Mouse (Mus musculus) megakaryocyte, embryonic 14.5 days (primary cell): ENCODE data around the gene Asic1. TPM values are rescaled to one million over a fixed set of nuclear protein-coding genes. Genes with fewer than 3 reads are reported as not detected.

Experiments used
- H3K27me3 ChIP-seq: replicated peaks from 2 replicates; pipeline ENCODE3; 2012; ENCODE audit warnings: inconsistent platforms
- H3K36me3 ChIP-seq: replicated peaks from 2 replicates; pipeline ENCODE3; 2012; ENCODE audit warnings: low read length, inconsistent platforms, mixed read lengths
- H3K4me1 ChIP-seq: 2 replicates; pipeline ENCODE4 v1.6.1; 2012; ENCODE audit warnings: inconsistent platforms
- H3K4me3 ChIP-seq: replicated peaks from 2 replicates; pipeline ENCODE3; 2012; ENCODE audit warnings: moderate library complexity, mild to moderate bottlenecking, inconsistent platforms
- H3K9me3 ChIP-seq: 2 replicates; pipeline ENCODE4 v1.6.1; 2012; ENCODE audit warnings: inconsistent platforms
- FLI1 ChIP-seq: IDR thresholded peaks from 2 replicates; pipeline ENCODE4 v1.6.1; 2012; ENCODE audit warnings: low read length, inconsistent platforms, mixed read lengths
- GATA1 ChIP-seq: IDR thresholded peaks from 3 replicates; pipeline ENCODE4 v1.6.1; 2012; ENCODE audit warnings: mixed read lengths, low read length, inconsistent platforms, borderline replicate concordance
- polyA plus RNA-seq: library from polyadenylated mRNA; stranded (reverse); fragments of >175 nt; gene quantifications from 2 replicates; pipeline ENCODE4 v1.2.3, GENCODE M21; 2012; ENCODE audit warnings: low replicate concordance; ENCODE audit not compliant: insufficient read depth

Asic1 gene
- polyA plus RNA-seq, 1 experiment: not detected

DNA sequence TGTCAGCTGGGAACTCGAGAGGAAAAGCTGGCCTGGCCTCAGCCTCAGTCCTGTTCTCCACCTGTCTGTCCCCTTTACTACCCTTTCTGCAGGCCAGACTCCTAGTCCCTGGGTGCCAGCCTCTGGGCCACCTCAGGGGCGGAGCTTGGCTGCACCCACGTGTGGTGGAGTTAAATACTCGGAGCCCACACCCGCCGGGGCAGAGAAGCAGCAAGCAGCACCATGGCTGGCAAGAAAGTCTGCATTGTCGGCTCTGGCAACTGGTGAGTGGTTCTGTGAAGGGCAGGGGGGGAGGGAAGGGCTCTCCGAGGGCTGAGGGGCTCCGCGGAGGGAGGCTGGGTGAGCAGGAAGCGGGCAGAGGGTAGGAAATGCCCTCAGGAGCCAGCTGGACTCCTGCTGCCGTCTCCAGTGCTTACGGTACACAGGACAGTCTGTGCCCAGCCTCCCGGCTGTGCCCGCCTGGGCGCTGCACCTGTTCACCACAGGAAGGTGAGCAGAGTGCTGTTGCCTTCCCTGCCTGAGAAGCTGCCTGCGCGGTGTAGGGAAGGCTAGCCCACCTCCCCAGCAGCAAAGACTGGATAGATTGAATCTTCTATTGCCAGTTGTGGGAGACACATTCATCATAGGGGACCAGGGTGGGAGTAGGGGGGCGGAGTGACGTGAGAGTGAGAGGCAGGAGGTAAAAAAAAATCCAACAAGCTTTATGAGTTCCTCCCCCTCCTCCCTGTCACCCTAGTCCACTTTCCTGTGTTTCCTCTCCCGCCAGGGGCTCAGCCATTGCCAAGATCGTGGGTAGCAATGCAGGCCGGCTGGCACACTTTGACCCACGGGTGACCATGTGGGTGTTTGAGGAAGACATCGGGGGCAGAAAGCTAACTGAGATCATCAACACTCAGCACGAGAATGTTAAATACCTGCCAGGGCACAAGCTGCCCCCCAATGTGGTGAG lies 47.5 kb downstream of the Asic1 start, which contains the start of gene Gpd1:
Gene Gpd1 (plus strand): TSS at position 130 of the 949 bp plus-strand sequence.
- Histone ChIP-seq H3K4me1 (peaks cover 45% of the 10 kb centered on the region), H3K36me3 (peaks cover 18% of the 10 kb centered on the region), H3K4me3 (no peak within 1 kb of the TSS), H3K9me3 (no peaks in the 10 kb centered on the region), H3K27me3 (peaks cover 34% of the 10 kb centered on the region)
- TF ChIP-seq GATA1 (no peak), FLI1 (no peak)

DNA sequence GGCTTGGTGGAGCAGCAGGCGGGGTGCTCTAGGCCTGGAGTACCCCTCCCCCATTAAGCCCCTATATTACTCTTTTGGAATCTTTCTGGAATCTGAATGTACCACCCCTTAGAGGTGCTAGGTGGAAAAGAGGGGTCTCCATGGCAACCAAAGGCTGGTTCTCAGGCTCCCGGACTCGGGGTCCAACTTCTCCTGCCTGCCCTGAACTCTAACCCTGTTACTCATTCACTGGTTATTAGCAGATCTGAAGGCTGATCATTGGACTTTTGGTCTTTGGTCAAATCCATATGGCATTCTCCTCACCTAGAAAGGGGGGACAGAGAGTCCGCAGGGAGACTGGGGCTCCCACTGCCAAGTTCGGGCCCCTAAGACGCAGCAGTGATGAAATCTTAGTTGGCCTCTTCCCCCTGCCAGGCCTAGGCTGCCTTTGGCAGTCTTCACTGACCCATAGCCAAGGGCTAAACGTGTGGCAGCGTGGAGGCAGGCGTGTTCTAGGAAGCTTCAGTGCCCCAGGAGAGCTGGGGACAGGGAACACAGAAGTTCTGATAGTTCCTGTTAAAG lies 48.4 kb downstream of the Asic1 start:
- TF ChIP-seq FLI1 (no peak), GATA1 (no peak)
- H3K36me3 ChIP-seq: peaks cover 10% of the 10 kb centered on the region
- H3K9me3 ChIP-seq: no peaks in the 10 kb centered on the region
- peaks cover 34% of the 10 kb centered on the region for H3K27me3 ChIP-seq
- peaks cover 52% of the 10 kb centered on the region for H3K4me1 ChIP-seq
- H3K4me3 ChIP-seq: no peak overlapping the region

GRCm38 (mm10) chr15:99719865-99720264 lies 49.7 kb downstream of the Asic1 start:
- Histone ChIP-seq H3K4me3 (no peak overlapping the region), H3K27me3 (peaks cover 34% of the 10 kb centered on the region), H3K4me1 (peaks cover 59% of the 10 kb centered on the region), H3K36me3 (no peaks in the 10 kb centered on the region), H3K9me3 (no peaks in the 10 kb centered on the region)
- TF ChIP-seq GATA1 (no peak), FLI1 (no peak)

GRCm38 (mm10) chr15:99721921-99722743 lies 52.0 kb downstream of the Asic1 start:
- Histone ChIP-seq H3K36me3 (no peaks in the 10 kb centered on the region), H3K9me3 (no peaks in the 10 kb centered on the region), H3K4me3 (no peak overlapping the region), H3K27me3 (peaks cover 31% of the 10 kb centered on the region), H3K4me1 (peaks cover 50% of the 10 kb centered on the region)
- TF ChIP-seq GATA1 (no peak), FLI1 (no peak)

DNA sequence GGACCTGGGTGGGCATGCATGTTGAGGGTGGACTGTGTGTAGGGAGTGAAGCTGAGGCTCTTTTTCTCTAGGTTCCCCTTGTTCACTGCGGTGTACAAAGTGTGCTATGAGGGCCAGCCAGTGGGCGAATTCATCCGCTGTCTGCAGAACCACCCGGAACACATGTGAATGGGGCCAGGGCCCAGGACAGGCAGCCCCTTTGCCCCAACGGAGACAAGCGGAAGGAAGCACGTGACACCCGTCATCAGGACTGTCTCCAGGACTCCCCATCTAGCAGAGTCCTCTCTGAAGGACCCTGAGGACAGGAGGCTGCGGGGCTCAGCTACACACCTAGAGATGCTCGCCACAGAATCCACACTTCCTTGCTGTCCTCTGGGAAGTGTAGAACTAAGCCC lies 52.9 kb downstream of the Asic1 start:
- Histone ChIP-seq H3K9me3 (no peaks in the 10 kb centered on the region), H3K36me3 (peaks cover 8% of the 10 kb centered on the region), H3K27me3 (peaks cover 22% of the 10 kb centered on the region), H3K4me3 (no peak overlapping the region), H3K4me1 (peaks cover 45% of the 10 kb centered on the region)
- TF ChIP-seq GATA1 (no peak), FLI1 (no peak)

- peak overlapping the region; percentile 99 for H3K4me3 ChIP-seq
- peaks cover 14% of the 10 kb centered on the region for H3K36me3 ChIP-seq
- H3K4me1 ChIP-seq: peaks cover 44% of the 10 kb centered on the region
- peaks cover 16% of the 10 kb centered on the region for H3K27me3 ChIP-seq
- TF ChIP-seq GATA1 (no peak), FLI1 (no peak)
- H3K9me3 ChIP-seq: no peaks in the 10 kb centered on the region
Measured at GRCm38 (mm10) chr15:99723515-99724291, 53.5 kb downstream of the Asic1 start.

DNA sequence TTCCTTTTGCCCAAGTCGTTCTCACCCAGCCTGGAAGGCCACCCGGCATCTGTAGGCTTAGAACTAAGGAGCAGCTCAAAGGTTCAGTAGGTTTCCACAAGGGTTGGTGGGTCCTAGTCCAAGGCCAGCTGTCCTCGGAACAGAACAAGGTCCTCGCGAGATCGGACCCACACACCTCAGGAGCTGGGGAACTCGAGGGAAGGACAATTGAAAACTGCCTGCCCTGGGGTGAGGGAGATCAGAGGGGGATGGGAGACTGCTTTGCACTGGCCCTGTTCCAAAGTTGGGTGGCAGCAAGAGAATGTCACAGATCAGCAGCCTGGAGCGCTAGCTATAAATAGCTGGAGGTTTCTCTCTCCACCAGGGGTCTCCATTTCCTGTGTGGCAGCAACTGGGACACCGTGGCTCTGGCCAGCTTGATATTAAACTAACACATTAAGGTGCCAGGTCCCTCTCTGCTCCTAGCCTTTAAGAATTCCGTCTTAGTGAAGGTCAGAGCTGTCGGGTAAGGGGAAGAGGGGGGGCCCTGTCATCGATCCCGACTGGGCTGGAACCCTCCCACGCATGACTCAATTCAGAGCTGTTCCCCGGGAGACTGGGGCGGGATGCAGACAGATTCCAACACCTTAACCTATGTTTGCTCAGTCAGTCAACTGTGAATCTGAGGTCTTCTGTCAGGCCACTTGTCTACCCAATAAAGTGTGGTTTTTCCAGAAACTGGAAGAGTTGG lies 54.3 kb downstream of the Asic1 start:
- Histone ChIP-seq H3K4me1 (peaks cover 44% of the 10 kb centered on the region), H3K36me3 (peaks cover 20% of the 10 kb centered on the region), H3K4me3 (peak overlapping the region; percentile 99), H3K9me3 (no peaks in the 10 kb centered on the region), H3K27me3 (peaks cover 13% of the 10 kb centered on the region)
- TF ChIP-seq FLI1 (no peak), GATA1 (no peak)

DNA sequence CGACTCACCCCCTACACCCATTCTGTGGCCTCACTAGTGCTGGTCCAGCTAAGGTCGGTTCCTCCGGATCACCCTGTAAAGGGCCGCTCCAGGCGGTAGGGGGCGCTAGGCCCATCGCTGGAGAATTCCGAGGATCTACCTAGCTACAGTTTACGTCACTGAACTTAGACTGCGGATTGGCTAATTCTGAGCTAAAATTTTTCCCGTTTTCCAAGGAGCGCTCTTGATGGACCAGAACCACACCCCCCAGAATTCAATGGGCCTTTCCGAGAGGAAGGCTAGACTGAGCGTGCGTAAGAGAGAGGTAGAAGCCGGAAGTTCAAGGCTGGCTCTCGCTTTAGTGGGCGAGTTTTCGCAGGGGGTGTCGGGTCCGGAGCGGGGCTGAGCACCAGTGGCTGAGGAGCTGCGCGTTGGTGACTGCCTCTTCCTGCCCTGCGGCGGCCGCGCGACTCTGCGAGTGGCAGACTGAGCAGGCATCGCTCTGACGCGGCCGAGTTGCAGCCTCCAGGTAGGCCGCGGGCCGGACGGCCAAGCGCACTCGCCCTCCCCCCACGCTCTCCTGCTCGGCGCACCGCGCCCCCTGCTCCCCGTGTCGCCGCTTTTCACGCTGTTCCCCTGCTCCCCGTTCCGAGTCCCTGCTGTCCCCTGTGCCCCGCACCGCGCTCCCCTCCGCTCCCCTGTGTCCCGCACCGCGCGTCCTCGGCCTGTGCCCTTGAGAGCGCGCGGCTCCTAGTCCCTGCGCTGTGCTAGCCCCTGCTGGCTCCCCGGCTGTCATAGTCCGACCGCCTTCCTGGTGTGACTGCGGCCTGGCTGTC lies 55.4 kb downstream of the Asic1 start, which contains the start of gene Cox14:
Gene Cox14 (plus strand): TSS at position 278 of the 815 bp plus-strand sequence.
- H3K36me3 ChIP-seq: peaks cover 29% of the 10 kb centered on the region
- peaks cover 44% of the 10 kb centered on the region for H3K4me1 ChIP-seq
- H3K9me3 ChIP-seq: no peaks in the 10 kb centered on the region
- H3K27me3 ChIP-seq: peaks cover 5% of the 10 kb centered on the region
- H3K4me3 ChIP-seq: peak within 1 kb of the TSS; percentile 99
- no peak for TF ChIP-seq FLI1
- TF ChIP-seq GATA1: no peak
